Mouse (Mus musculus) mesoderm, embryonic 11.5 days (tissue): ENCODE measurements at regions not wholly inside any gene's neighbourhood (a gene's known extent, or its start where the extent isn't known, plus 50 kb on each side); places are given as distances from the start of the nearest gene placed in this dataset.

ENCODE experiments used
- DNase-seq: peaks from one replicate; pipeline ENCODE4 v3.0.0-alpha.2; 2012; ENCODE audit warnings: low read depth, low spot score

- DNase-seq: no peak
Measured at GRCm38 (mm10) chr5:4597471-4597870, 160.4 kb downstream of the Fzd1 start.

GRCm38 (mm10) chr5:4595010-4595409 lies 162.8 kb downstream of the Fzd1 start:
- no peak for DNase-seq

GRCm38 (mm10) chr5:4594562-4594961 lies 163.3 kb downstream of the Fzd1 start:
- no peak for DNase-seq

- no peak for DNase-seq
Measured at GRCm38 (mm10) chr5:4593638-4594381, 164.0 kb downstream of the Fzd1 start.

GRCm38 (mm10) chr5:4591721-4592120 lies 166.1 kb downstream of the Fzd1 start:
- DNase-seq: no peak

- no peak for DNase-seq
Measured at GRCm38 (mm10) chr5:4582702-4583475, 174.9 kb downstream of the Fzd1 start.

- no peak for DNase-seq
Measured at GRCm38 (mm10) chr5:4580185-4580839, 177.5 kb downstream of the Fzd1 start.

- no peak for DNase-seq
Measured at GRCm38 (mm10) chr5:4578856-4579255, 179.0 kb downstream of the Fzd1 start.

GRCm38 (mm10) chr5:4577179-4577578 lies 180.7 kb downstream of the Fzd1 start:
- DNase-seq: no peak

- DNase-seq: no peak
Measured at GRCm38 (mm10) chr5:4563862-4564261, 194.0 kb downstream of the Fzd1 start.

GRCm38 (mm10) chr5:4561661-4562060 lies 196.2 kb downstream of the Fzd1 start:
- DNase-seq: peak; percentile 58

- no peak for DNase-seq
Measured at GRCm38 (mm10) chr5:4561139-4561470, 196.7 kb downstream of the Fzd1 start.

- DNase-seq: peak; percentile 50
Measured at GRCm38 (mm10) chr5:4560370-4561138, 197.3 kb downstream of the Fzd1 start.

GRCm38 (mm10) chr5:4554972-4555371 lies 202.9 kb downstream of the Fzd1 start:
- DNase-seq: no peak

GRCm38 (mm10) chr5:4538572-4538971 lies 219.3 kb downstream of the Fzd1 start:
- no peak for DNase-seq

- DNase-seq: no peak
Measured at GRCm38 (mm10) chr5:4536790-4537189, 221.0 kb downstream of the Fzd1 start.

- DNase-seq: peak; percentile 57
Measured at GRCm38 (mm10) chr5:4535951-4536350, 221.9 kb downstream of the Fzd1 start.

- peak; percentile 54 for DNase-seq
Measured at GRCm38 (mm10) chr5:4534512-4534911, 223.3 kb downstream of the Fzd1 start.

GRCm38 (mm10) chr5:4530236-4531067 lies 227.4 kb downstream of the Fzd1 start:
- no peak for DNase-seq

GRCm38 (mm10) chr5:4526042-4526815 lies 231.6 kb downstream of the Fzd1 start:
- DNase-seq: peak; percentile 32
